Mouse (Mus musculus) neural tube, postnatal 0 days (tissue): ENCODE data around the gene Vmn1r205. TPM values are rescaled to one million over a fixed set of nuclear protein-coding genes. Genes with fewer than 3 reads are reported as not detected.

ENCODE experiments used
- polyA plus RNA-seq: library from polyadenylated mRNA; unstranded; fragments of >200 nt; fragmentation: Nextera tagmentation; extraction: Ambion mirVana; gene quantifications from 2 replicates; pipeline ENCODE4 v1.2.1, GENCODE M21; 2015

Vmn1r205 gene
- not detected in 2 replicates for polyA plus RNA-seq

DNA sequence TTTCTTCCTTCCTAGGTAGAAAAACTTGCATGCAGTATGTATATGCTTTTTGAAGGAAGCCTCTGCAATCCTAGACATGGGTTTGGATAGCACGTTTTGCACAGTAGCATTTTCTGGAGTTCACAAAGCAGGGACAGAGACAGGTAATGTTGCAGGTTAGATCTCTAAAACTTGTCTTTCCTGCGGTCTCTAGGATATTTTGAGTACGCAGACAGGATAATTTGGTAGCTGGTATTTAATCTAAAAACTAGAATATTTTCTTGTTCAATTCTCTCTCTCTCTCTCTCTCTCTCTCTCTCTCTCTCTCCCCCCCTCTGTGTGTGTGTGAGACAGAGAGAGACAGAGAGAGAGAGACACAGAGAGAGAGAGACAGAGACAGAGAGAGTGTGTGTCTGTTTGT, at the start of gene Vmn1r205:
Gene Vmn1r205 (minus strand): TSS at position 101 of the 400 bp plus-strand sequence.

DNA sequence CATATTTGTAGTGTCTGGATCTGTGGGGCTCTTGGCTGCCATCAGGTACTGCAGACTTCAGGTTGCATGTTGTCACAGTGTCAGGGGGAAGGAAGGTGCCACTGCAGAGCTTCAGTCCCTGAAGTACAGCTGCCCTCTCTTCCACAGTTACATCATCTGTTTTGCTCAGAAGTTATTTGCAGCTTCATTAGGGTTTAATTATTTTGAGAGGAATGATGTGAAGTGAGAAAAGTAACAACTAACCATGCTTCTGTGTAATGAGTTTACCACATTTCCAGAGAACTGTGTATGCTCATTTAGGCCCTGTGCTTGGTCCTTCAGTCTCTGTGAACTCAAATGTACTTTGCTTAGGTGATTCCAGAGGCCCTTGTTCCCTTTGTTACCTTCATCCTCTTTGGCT, 31.4 kb upstream of the Vmn1r205 start, which contains the start of gene Vmn1r206:
Gene Vmn1r206 (minus strand): TSS at position 101 of the 400 bp plus-strand sequence.

GRCm38 (mm10) chr13:22552898-22553297, 39.9 kb downstream of the Vmn1r205 start, which contains the start of gene Vmn1r204:
Vmn1r204 (plus strand) TSS chr13:22553198.

Other genes starting within 250 kb of the Vmn1r205 start
- gene Vmn1r198, start 242.6 kb downstream of the Vmn1r205 start, polyA plus RNA-seq = not detected in 2 replicates
- gene Vmn1r199, start 213.2 kb downstream of the Vmn1r205 start, polyA plus RNA-seq = not detected in 2 replicates
- 0.04 TPM in 1 of 2 replicates, not detected in the other for gene Vmn1r200, start 202.6 kb downstream of the Vmn1r205 start, polyA plus RNA-seq
- gene Vmn1r201, start 121.1 kb downstream of the Vmn1r205 start, polyA plus RNA-seq = not detected in 2 replicates
- gene Vmn1r202, start 87.6 kb downstream of the Vmn1r205 start, polyA plus RNA-seq = not detected in 2 replicates
- gene Vmn1r203, start 74.9 kb downstream of the Vmn1r205 start, polyA plus RNA-seq = not detected in 2 replicates
- gene Vmn1r204, start 39.8 kb downstream of the Vmn1r205 start, polyA plus RNA-seq = not detected in 2 replicates
- not detected in 2 replicates for gene Vmn1r206, start 31.3 kb upstream of the Vmn1r205 start, polyA plus RNA-seq
- not detected in 2 replicates for gene Vmn1r207-ps, start 136.6 kb upstream of the Vmn1r205 start, polyA plus RNA-seq
- not detected in 2 replicates for gene Vmn1r208, start 184.4 kb upstream of the Vmn1r205 start, polyA plus RNA-seq
- gene Vmn1r209, start 216.7 kb upstream of the Vmn1r205 start, polyA plus RNA-seq = 0.04 TPM in 1 of 2 replicates, not detected in the other
- gene Vmn1r210, start 238.3 kb upstream of the Vmn1r205 start, polyA plus RNA-seq = not detected in 2 replicates